Mouse (Mus musculus): ENCODE results near the gene Tfb1m.

GRCm38 (mm10) chr17:3495576-3495975 lies 62.0 kb downstream of the Tfb1m start:
- TF ChIP-seq CTCF (IDR thresholded peaks at IDR 0.05; ENCODE audit: borderline replicate concordance, extremely low read depth, insufficient read depth, insufficient read length), result no peak
- TF ChIP-seq POLR2A (IDR thresholded peaks at IDR 0.05; ENCODE audit: borderline replicate concordance, extremely low read depth, insufficient read depth, insufficient read length, poor library complexity, severe bottlenecking), result no peak

Data from brain, embryonic 14.5 days (tissue).